Mouse (Mus musculus): ENCODE data around the gene Nxpe3.

Nxpe3 gene

DNA sequence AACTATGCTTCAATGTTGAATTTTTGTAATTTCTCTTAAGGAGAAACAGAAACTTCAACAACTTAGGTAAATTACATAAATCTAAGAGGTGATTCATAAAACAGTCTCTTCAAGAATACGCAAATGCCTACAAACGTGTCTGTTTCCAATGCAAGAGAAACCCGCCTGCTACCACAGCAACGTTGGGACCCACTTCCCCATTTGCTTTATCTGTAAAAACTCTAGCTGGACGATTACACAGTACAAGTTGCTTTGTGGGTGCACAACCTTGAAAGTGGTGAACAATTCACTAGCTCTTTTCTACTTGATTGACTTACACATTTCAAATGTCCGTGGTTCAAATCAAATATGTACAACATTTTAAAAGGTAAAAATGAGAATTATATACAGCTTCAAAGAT, 83.3 kb downstream of the Nxpe3 start:
- no peak for DNase-seq (ENCODE audit: low read depth, low spot score)

DNA sequence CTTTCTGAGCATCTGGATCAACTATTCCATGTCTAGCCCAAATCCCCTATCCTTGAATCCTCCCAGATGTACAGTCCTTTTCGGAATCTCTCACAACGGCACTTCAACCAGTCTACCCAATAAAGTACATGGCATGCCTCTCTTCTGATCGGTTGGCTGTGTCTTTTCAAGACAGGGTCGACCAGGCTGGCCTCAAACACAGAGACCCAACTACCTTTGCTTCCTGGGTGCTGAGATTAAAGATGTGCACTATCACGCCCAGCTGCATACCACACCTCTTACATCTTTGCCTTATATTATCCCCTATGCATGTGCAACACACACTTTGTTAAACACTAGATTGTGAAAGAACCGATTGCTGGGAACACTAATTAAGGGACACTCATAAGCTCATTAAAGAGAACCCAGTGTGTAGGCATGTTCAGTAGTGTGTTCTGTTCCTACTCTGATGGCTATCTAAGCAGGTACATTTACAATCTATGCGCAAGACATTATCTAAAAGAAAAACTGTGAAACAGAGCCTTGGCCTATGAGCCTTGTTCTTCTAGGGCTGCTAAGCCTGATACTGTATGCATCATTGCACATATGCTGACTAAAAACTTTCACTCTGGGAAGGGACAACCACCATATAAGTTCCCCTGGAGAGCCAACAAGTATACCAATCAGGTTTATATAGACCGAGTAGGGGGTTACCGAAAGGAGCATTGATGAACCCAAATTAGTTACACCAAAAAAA, 85.1 kb downstream of the Nxpe3 start:
- DNase-seq (ENCODE audit: low read depth, low spot score): no peak

DNA sequence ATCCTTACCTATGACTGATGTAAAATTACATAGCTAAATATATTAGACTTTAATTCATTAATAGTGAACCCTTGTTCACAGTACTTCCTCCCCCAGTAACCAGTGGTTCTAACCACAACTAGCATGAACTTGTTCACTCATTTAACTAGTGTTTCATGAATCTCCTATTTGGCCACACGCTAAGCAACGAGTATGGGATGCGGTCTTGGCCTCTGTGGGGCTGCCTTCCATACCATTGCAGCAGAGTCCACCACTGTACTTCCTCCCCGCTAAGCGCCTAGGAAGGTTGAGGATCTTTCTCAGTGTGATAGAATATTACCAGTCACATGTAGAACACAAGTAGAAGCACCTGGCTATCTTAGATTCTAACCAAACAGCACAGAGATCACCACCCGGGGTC, 85.7 kb downstream of the Nxpe3 start:
- DNase-seq (ENCODE audit: low read depth, low spot score): no peak

- DNase-seq (ENCODE audit: low read depth, low spot score): no peak
Observed at GRCm38 (mm10) chr16:55807505-55807932, 87.6 kb downstream of the Nxpe3 start.

DNA sequence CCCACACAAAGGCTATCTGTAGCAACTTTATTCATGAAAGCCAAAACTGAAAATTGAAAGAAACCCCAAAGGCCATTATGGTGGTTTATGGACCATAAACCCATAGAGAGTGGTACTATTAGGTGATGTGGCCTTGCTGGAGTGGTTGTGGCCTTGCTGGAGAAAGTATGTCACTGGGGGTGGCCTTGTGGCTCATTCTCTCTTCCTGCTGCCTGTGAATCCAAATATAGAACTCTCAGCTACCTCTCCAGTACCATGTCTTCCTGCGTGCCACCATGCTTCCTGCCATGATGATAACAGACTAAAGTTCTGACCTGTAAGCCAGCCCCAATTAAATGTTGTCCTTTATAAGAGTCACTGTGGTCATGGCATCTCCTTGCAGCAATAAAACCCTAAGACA, 90.3 kb downstream of the Nxpe3 start:
- no peak for DNase-seq (ENCODE audit: low read depth, low spot score)

- DNase-seq (ENCODE audit: low read depth, low spot score): no peak
Observed at GRCm38 (mm10) chr16:55801629-55802028, 93.5 kb downstream of the Nxpe3 start.

DNA sequence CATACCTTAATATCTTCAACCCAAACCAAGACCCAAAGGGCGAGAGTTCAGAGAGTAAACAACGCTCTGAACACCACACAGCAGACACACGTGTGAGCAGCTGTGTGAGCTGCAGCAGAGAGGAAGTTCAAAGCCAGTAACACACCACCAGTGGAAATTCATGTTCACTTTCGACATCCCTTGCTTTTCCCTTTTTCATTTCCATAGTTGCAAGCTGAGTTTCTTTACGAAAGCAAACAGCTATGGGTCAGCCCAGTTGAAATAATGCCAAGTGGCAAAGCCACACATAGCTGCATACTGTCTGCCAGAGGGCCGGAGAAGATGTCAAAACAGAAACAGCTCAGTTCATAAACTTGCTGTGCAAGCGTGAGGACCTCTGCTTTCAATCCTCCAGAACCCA, 96.2 kb downstream of the Nxpe3 start:
- no peak for DNase-seq (ENCODE audit: low read depth, low spot score)

DNA sequence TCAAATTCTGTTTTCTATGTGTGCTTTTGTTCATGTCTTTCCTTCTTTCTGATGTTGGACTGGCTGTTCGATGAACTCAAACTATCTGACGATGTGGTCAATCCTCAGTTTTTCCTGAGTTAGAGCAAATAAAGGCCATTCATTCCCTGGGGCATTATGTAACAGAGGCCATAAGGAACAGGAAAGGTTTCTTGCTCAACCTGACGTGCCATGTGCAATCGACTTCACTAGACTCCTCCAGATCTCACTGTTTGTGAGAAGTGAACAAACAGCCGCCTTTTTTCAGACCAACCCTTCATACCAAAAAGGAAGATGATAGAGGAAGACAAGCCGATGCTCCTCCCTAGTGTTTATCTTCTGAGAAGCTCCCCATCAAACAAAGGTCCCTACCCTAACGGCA, 104.8 kb downstream of the Nxpe3 start:
- no peak for DNase-seq (ENCODE audit: low read depth, low spot score)
